Mouse (Mus musculus) ES-Bruce4 (cell line): ENCODE data around the gene Slc35f6. TPM values are rescaled to one million over a fixed set of nuclear protein-coding genes. Genes with fewer than 3 reads are reported as not detected.
A peak's percentile ranks its signal among the peaks of the same experiment; 100 is the strongest.

Experiments
- H3K27ac ChIP-seq: 2 replicates; pipeline ENCODE4 v1.5.1; 2012; ENCODE audit warnings: low read length, inconsistent platforms; ENCODE audit not compliant: insufficient read depth
- H3K27me3 ChIP-seq: 2 replicates; pipeline ENCODE4 v1.6.1; 2012; ENCODE audit warnings: mild to moderate bottlenecking, low read length, inconsistent platforms; ENCODE audit not compliant: control insufficient read depth, poor library complexity, insufficient read depth, severe bottlenecking
- H3K36me3 ChIP-seq: 2 replicates; pipeline ENCODE4 v1.6.1; 2012; ENCODE audit warnings: inconsistent platforms, mild to moderate bottlenecking, low read length, moderate library complexity; ENCODE audit not compliant: control insufficient read depth, poor library complexity, insufficient read depth, severe bottlenecking
- H3K4me1 ChIP-seq: one replicate; pipeline ENCODE4 v1.8.1; 2011; ENCODE audit warnings: low read length; ENCODE audit not compliant: control insufficient read depth, insufficient read depth
- H3K4me3 ChIP-seq: 2 replicates; pipeline ENCODE4 v1.5.1; 2011; ENCODE audit warnings: low read depth, mild to moderate bottlenecking, low read length
- H3K9ac ChIP-seq: 2 replicates; pipeline ENCODE4 v1.6.1; 2012; ENCODE audit warnings: low read depth, mild to moderate bottlenecking, inconsistent platforms; ENCODE audit not compliant: poor library complexity, severe bottlenecking
- H3K9me3 ChIP-seq: replicated peaks from 2 replicates; pipeline ENCODE4 v1.6.1; 2012; ENCODE audit warnings: mild to moderate bottlenecking, low read length, inconsistent platforms; ENCODE audit not compliant: control insufficient read depth, poor library complexity, insufficient read depth, severe bottlenecking
- CTCF ChIP-seq: IDR thresholded peaks from one replicate; pipeline ENCODE4 v1.8.1; 2011; ENCODE audit warnings: low read depth, low read length
- EP300 ChIP-seq: IDR thresholded peaks from 2 replicates; pipeline ENCODE4 v1.6.1; 2011; ENCODE audit warnings: low read depth, low read length; ENCODE audit not compliant: insufficient read depth
- POLR2A ChIP-seq: IDR thresholded peaks from one replicate; pipeline ENCODE4 v1.8.1; 2011; ENCODE audit warnings: low read length; ENCODE audit not compliant: insufficient read depth
- polyA plus RNA-seq: library from polyadenylated mRNA; stranded (reverse); fragments of >200 nt; gene quantifications from 2 replicates; pipeline ENCODE4 v1.2.4, GENCODE M21; 2011; ENCODE audit warnings: low read depth; ENCODE audit not compliant: missing spikeins, insufficient read depth, insufficient read length

Slc35f6 gene
- polyA plus RNA-seq, 1 experiment: 17.6 TPM

DNA sequence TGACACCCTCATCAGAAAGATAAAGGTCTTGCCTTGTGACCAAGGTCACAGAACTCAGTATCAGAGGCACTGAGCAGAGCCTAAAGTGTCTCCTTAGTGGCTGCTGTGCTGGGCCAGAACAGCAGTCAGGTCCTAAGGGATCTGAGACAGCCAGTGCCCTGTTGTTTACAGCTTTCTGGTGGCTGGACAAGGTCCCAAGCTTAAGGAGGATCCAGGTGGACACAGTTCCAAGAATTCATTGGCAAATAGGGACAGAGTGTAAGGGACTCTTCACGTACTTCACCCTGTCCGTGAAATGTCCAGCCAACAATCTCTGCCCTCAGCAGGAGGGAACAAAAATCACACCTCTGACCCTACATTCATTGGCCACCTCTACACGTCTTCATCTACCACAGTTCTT, 19.2 kb upstream of the Slc35f6 start:
- H3K4me3 ChIP-seq: no peak overlapping the region
- TF ChIP-seq POLR2A (no peak), EP300 (no peak), CTCF (no peak)
- H3K9me3 ChIP-seq: no peaks in the 10 kb centered on the region
- no peaks in the 10 kb centered on the region for H3K4me1 ChIP-seq
- no peaks in the 10 kb centered on the region for H3K36me3 ChIP-seq
- H3K9ac ChIP-seq: no peak overlapping the region
- H3K27me3 ChIP-seq: no peaks in the 10 kb centered on the region; the same call in 1 of the 2 replicates
- no peak overlapping the region for H3K27ac ChIP-seq

DNA sequence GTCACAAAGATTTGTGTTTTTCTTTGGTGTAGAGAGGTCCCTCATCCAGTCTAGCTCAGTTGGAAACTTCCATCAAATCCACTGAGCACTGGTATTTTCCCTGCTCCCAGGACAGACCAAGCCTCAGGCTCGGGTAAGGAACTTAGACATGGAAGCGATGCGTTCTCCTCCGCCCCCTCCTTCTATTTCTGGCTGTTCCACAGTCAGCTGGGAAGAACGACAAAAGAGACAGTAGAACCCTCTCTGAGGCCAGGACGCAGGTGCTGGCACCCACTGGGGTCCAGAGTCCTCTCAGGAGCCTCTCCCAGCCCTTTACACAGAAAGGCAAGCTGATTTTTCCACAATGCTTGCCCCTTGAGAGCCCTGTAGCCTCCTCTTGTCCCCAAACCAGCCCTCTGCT, 17.3 kb upstream of the Slc35f6 start:
- H3K27ac ChIP-seq: no peak overlapping the region
- H3K4me1 ChIP-seq: no peaks in the 10 kb centered on the region
- no peaks in the 10 kb centered on the region for H3K27me3 ChIP-seq
- H3K4me3 ChIP-seq: no peak overlapping the region
- H3K36me3 ChIP-seq: no peaks in the 10 kb centered on the region
- no peak for TF ChIP-seq CTCF
- no peak for TF ChIP-seq POLR2A
- TF ChIP-seq EP300: no peak
- H3K9ac ChIP-seq: no peak overlapping the region
- no peaks in the 10 kb centered on the region for H3K9me3 ChIP-seq

GRCm38 (mm10) chr5:30632134-30632533, 15.6 kb upstream of the Slc35f6 start:
- Histone ChIP-seq H3K9ac (no peak overlapping the region), H3K4me1 (no peaks in the 10 kb centered on the region), H3K9me3 (no peaks in the 10 kb centered on the region), H3K4me3 (no peak overlapping the region), H3K27ac (no peak overlapping the region), H3K36me3 (no peaks in the 10 kb centered on the region), H3K27me3 (no peaks in the 10 kb centered on the region)
- TF ChIP-seq POLR2A (no peak), CTCF (no peak), EP300 (no peak)

- no peak for TF ChIP-seq EP300
- no peak for TF ChIP-seq CTCF
- no peak for TF ChIP-seq POLR2A
- Histone ChIP-seq H3K27me3 (no peaks in the 10 kb centered on the region), H3K9ac (no peak overlapping the region), H3K4me1 (no peaks in the 10 kb centered on the region), H3K27ac (no peak overlapping the region), H3K36me3 (no peaks in the 10 kb centered on the region), H3K9me3 (no peaks in the 10 kb centered on the region), H3K4me3 (no peak overlapping the region)
These were observed 10.7 kb upstream of the Slc35f6 start for GRCm38 (mm10) chr5:30636994-30637393.

DNA sequence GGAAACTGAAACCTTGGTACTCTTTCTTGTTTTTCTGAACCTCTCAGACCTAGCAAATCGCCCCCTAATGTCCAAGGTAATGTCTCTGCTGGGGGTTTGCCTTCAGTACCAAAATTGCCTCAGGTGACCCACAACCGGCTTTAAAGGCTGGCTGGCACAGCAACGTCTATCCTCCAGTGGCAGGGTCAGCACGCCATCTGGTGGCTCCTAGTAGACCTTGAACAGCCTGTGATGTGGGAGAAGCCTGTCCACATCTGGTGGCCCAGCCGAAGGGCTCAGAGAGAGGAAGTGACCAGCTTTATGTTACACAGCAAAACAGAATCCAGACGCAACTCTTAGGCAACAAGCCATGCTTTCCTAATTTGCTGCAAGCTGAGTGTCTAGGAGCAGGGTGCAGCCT, 9.7 kb upstream of the Slc35f6 start:
- Histone ChIP-seq H3K9me3 (no peaks in the 10 kb centered on the region), H3K36me3 (no peaks in the 10 kb centered on the region), H3K27ac (no peak overlapping the region), H3K9ac (no peak overlapping the region), H3K27me3 (no peaks in the 10 kb centered on the region), H3K4me1 (no peaks in the 10 kb centered on the region), H3K4me3 (no peak overlapping the region)
- peak; percentile 92 for TF ChIP-seq CTCF
- TF ChIP-seq EP300: no peak
- no peak for TF ChIP-seq POLR2A

DNA sequence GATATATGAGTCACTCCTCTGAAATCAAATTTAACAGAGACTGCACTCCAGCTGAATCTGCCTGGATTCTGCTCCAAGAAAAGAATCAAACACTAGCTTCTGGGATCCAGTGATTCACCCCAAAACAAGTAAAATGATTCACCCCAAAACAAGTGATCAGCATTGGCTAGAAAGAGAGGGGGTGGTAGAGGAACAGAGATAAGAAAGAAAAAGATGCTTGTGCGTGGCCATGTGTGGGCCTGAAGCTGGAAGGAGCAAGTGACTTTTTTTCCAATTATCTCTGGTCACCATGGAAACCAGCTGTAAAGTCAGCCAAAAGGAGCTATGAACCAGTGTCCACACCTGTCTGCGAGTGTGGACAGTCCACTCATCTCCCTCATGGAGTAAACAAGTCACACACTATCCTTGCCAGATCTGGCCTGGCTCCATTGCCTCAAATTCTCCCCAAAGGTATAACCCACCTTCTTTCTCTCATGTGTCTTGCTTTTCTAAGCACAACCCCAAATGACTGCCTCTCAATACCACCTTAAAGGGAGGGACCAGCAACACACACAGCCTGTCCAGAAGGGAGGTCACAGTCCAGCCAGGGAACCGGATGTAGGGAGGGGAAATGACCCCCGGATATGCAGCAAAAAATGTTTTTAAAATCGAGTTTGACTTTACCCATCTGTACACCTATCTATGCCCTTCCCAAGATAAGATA, 4.1 kb upstream of the Slc35f6 start:
- no peak for TF ChIP-seq CTCF
- TF ChIP-seq EP300: no peak
- TF ChIP-seq POLR2A: no peak
- H3K27me3 ChIP-seq: no peaks in the 10 kb centered on the region
- H3K4me1 ChIP-seq: no peaks in the 10 kb centered on the region
- H3K36me3 ChIP-seq: no peaks in the 10 kb centered on the region
- no peak overlapping the region for H3K27ac ChIP-seq
- H3K4me3 ChIP-seq: no peak overlapping the region
- no peaks in the 10 kb centered on the region for H3K9me3 ChIP-seq
- no peak overlapping the region for H3K9ac ChIP-seq
